Mouse (Mus musculus): Measurements from ENCODE around the gene Dtx3.

Gene Dtx3

GRCm38 (mm10) chr10:127195328-127196129 lies at the start of gene Dtx3:
Gene Dtx3, minus strand, starts transcription at chr10:127195728.
- DNase-seq (ENCODE audit: low spot score) = peak; percentile 73

GRCm38 (mm10) chr10:127238241-127238824 lies 42.8 kb upstream of the Dtx3 start:
- no peak for DNase-seq (ENCODE audit: low spot score)

GRCm38 (mm10) chr10:127236541-127236940 lies 41.0 kb upstream of the Dtx3 start:
- peak; percentile 34 for DNase-seq (ENCODE audit: low spot score)

- DNase-seq (ENCODE audit: low spot score) = no peak
Observed at GRCm38 (mm10) chr10:127233141-127233540, 37.6 kb upstream of the Dtx3 start.

- DNase-seq (ENCODE audit: low spot score) = no peak
Observed at GRCm38 (mm10) chr10:127231741-127232140, 36.2 kb upstream of the Dtx3 start.

GRCm38 (mm10) chr10:127230693-127231092 lies 35.2 kb upstream of the Dtx3 start:
- no peak for DNase-seq (ENCODE audit: low spot score)

- peak; percentile 76 for DNase-seq (ENCODE audit: low spot score)
Observed at GRCm38 (mm10) chr10:127228897-127229296, 33.4 kb upstream of the Dtx3 start.

GRCm38 (mm10) chr10:127227163-127227562 lies 31.6 kb upstream of the Dtx3 start:
- no peak for DNase-seq (ENCODE audit: low spot score)

GRCm38 (mm10) chr10:127226318-127226895 lies 30.9 kb upstream of the Dtx3 start:
- peak; percentile 45 for DNase-seq (ENCODE audit: low spot score)

- DNase-seq (ENCODE audit: low spot score) = no peak
Observed at GRCm38 (mm10) chr10:127225732-127226131, 30.2 kb upstream of the Dtx3 start.

- no peak for DNase-seq (ENCODE audit: low spot score)
Observed at GRCm38 (mm10) chr10:127225213-127225612, 29.7 kb upstream of the Dtx3 start.

- DNase-seq (ENCODE audit: low spot score) = no peak
Observed at GRCm38 (mm10) chr10:127218339-127218738, 22.8 kb upstream of the Dtx3 start.

- no peak for DNase-seq (ENCODE audit: low spot score)
Observed at GRCm38 (mm10) chr10:127217177-127217576, 21.6 kb upstream of the Dtx3 start.

- DNase-seq (ENCODE audit: low spot score) = no peak
Observed at GRCm38 (mm10) chr10:127216456-127216855, 20.9 kb upstream of the Dtx3 start.

GRCm38 (mm10) chr10:127214422-127214803 lies 18.9 kb upstream of the Dtx3 start:
- no peak for DNase-seq (ENCODE audit: low spot score)

GRCm38 (mm10) chr10:127213704-127214421 lies 18.3 kb upstream of the Dtx3 start:
- DNase-seq (ENCODE audit: low spot score) = no peak

- DNase-seq (ENCODE audit: low spot score) = no peak
Observed at GRCm38 (mm10) chr10:127213272-127213671, 17.7 kb upstream of the Dtx3 start.

- peak; percentile 93 for DNase-seq (ENCODE audit: low spot score)
Observed at GRCm38 (mm10) chr10:127211414-127211854, 15.9 kb upstream of the Dtx3 start, which contains the start of gene Pip4k2c. Gene Pip4k2c, minus strand, starts transcription at chr10:127211585.

- peak; percentile 43 for DNase-seq (ENCODE audit: low spot score)
Observed at GRCm38 (mm10) chr10:127210961-127211405, 15.5 kb upstream of the Dtx3 start.

GRCm38 (mm10) chr10:127209928-127210570 lies 14.5 kb upstream of the Dtx3 start:
- DNase-seq (ENCODE audit: low spot score) = no peak

GRCm38 (mm10) chr10:127208921-127209320 lies 13.4 kb upstream of the Dtx3 start:
- DNase-seq (ENCODE audit: low spot score) = no peak

GRCm38 (mm10) chr10:127205373-127205772 lies 9.8 kb upstream of the Dtx3 start:
- DNase-seq (ENCODE audit: low spot score) = no peak
